Mouse (Mus musculus) kidney, postnatal 25 days (tissue): ENCODE measurements at regions not wholly inside any gene's neighbourhood (a gene's known extent, or its start where the extent isn't known, plus 50 kb on each side); places are given as distances from the start of the nearest gene placed in this dataset.

Experiments used
- DNase-seq, 2 experiments: peaks; one replicate each; pipeline ENCODE4 v3.0.0; 2021; ENCODE audit warnings: mixed read lengths in 2 of 2

- peak; percentile 83 to 91 for DNase-seq
Observed at GRCm38 (mm10) chr8:49006236-49006965, 162.7 kb upstream of the Tenm3 start.

GRCm38 (mm10) chr8:48981667-48982066 lies 137.9 kb upstream of the Tenm3 start:
- DNase-seq = no peak

GRCm38 (mm10) chr8:48980755-48981154 lies 137.0 kb upstream of the Tenm3 start:
- DNase-seq = no peak

GRCm38 (mm10) chr8:48970655-48971054 lies 126.9 kb upstream of the Tenm3 start:
- no peak for DNase-seq

- no peak for DNase-seq
Observed at GRCm38 (mm10) chr8:48964929-48965328, 121.2 kb upstream of the Tenm3 start.

- no peak for DNase-seq
Observed at GRCm38 (mm10) chr8:48957614-48958013, 113.9 kb upstream of the Tenm3 start.

- no peak for DNase-seq
Observed at GRCm38 (mm10) chr8:48951412-48951811, 107.7 kb upstream of the Tenm3 start.

- no peak for DNase-seq
Observed at GRCm38 (mm10) chr8:48944177-48944576, 100.4 kb upstream of the Tenm3 start.

- no peak for DNase-seq
Observed at GRCm38 (mm10) chr8:48937144-48937543, 93.4 kb upstream of the Tenm3 start.

- no peak for DNase-seq
Observed at GRCm38 (mm10) chr8:48927135-48927534, 83.4 kb upstream of the Tenm3 start.

GRCm38 (mm10) chr8:48915275-48915674 lies 71.5 kb upstream of the Tenm3 start:
- DNase-seq = no peak

- no peak for DNase-seq
Observed at GRCm38 (mm10) chr8:48912842-48913241, 69.1 kb upstream of the Tenm3 start.

GRCm38 (mm10) chr8:48901668-48902406 lies 58.1 kb upstream of the Tenm3 start:
- no peak for DNase-seq

- no peak for DNase-seq
Observed at GRCm38 (mm10) chr8:48896687-48897086, 52.9 kb upstream of the Tenm3 start.

GRCm38 (mm10) chr8:48896251-48896650 lies 52.5 kb upstream of the Tenm3 start:
- no peak for DNase-seq

GRCm38 (mm10) chr8:48895586-48895985 lies 51.8 kb upstream of the Tenm3 start:
- no peak for DNase-seq
